ENCODE assay signal across 21 mouse cellular contexts in the genomic region with DNA sequence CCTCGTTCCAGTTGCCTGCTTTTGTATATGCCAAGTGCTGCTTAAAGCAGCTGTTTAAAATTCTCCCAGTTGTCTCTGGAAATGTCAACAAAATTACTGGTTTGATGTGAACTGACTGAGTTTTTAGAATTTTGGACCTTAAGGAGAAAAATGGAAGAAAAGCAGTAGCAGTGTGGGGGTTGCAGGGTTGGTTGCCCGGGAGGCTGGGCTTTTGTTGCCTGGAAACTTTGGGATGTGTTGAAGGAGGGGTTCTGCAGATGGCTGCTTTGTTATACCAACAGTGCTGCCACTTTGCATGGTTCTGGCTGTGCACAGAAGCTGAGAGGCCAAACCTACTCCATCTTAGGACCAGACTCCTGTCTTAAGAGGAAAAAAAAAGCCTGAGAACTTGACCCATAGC.
DNase-seq lines count a peak whose midpoint lies in the region; ATAC-seq lines count a peak whose summit lies in the region.
"Had no signal": no experiment of that assay in that cellular context is flagged by ENCODE, and none has a peak within 500 bp of the region (broad histone marks: within the 10 kb centered on the region; RNA-seq: fewer than 3 reads in every experiment).

No protein-coding gene starts in this region.

- no peak overlapping the region for H3K4me2 ChIP-seq in neural tube, embryonic 12.5 days (replicated peaks)
- no peak overlapping the region for H3K4me2 ChIP-seq in hindbrain, embryonic 14.5 days (replicated peaks)
- H3K4me2 ChIP-seq: embryonic facial prominence, embryonic 12.5 days; liver, embryonic 13.5 days; stomach, embryonic 15.5 days had no signal

- peak; percentile 71; the same call in 1 of the 2 replicates for ATAC-seq in neural tube, embryonic 12.5 days (ENCODE audit: low FRiP score, low read depth)
- ATAC-seq in hindbrain, embryonic 14.5 days (ENCODE audit: low FRiP score), result peak; percentile 46; the same call in 1 of the 2 replicates
- no peak for ATAC-seq in erythroid progenitor cell, adult 5-6 weeks (replicated peaks; ENCODE audit: low FRiP score, poor library complexity, severe bottlenecking)
- ATAC-seq: intestine, embryonic 16.5 days; lung, postnatal 0 days had no signal

- no peak overlapping the region for H3K27ac ChIP-seq in neural tube, embryonic 12.5 days
- H3K27ac ChIP-seq in hindbrain, embryonic 14.5 days, result no peak overlapping the region
- H3K27ac ChIP-seq: embryonic facial prominence, embryonic 12.5 days; kidney, postnatal 0 days; liver, embryonic 13.5 days; stomach, embryonic 15.5 days had no signal

- no peaks in the 10 kb centered on the region for H3K27me3 ChIP-seq in neural tube, embryonic 12.5 days (replicated peaks)
- no peaks in the 10 kb centered on the region for H3K27me3 ChIP-seq in hindbrain, embryonic 14.5 days (ENCODE audit: control insufficient read depth, insufficient read depth, low read length)
- H3K27me3 ChIP-seq: embryonic facial prominence, embryonic 12.5 days; liver, embryonic 13.5 days; stomach, embryonic 15.5 days had no signal

- 43% methylated on average over 2 of the region's 2 CpGs for WGBS in neural tube, embryonic 12.5 days
- 16% methylated on average over 2 of the region's 2 CpGs for WGBS in hindbrain, embryonic 14.5 days

- H3K36me3 ChIP-seq in neural tube, embryonic 12.5 days, result no peaks in the 10 kb centered on the region
- H3K36me3 ChIP-seq in hindbrain, embryonic 14.5 days (replicated peaks; ENCODE audit: control insufficient read depth, insufficient read depth), result no peaks in the 10 kb centered on the region
- H3K36me3 ChIP-seq: embryonic facial prominence, embryonic 12.5 days; liver, embryonic 13.5 days; stomach, embryonic 15.5 days had no signal

- H3K9ac ChIP-seq in neural tube, embryonic 12.5 days, result no peak overlapping the region
- H3K9ac ChIP-seq in hindbrain, embryonic 14.5 days, result no peak overlapping the region
- H3K9ac ChIP-seq: embryonic facial prominence, embryonic 12.5 days; liver, embryonic 13.5 days; stomach, embryonic 15.5 days had no signal

- H3K4me1 ChIP-seq in neural tube, embryonic 12.5 days, result 0 out of 2 replicates have a peak, but pooled peaks cover 5% of the 10 kb centered on the region
- no peaks in the 10 kb centered on the region for H3K4me1 ChIP-seq in hindbrain, embryonic 14.5 days (replicated peaks; ENCODE audit: control insufficient read depth, insufficient read depth, low read length)
- H3K4me1 ChIP-seq: embryonic facial prominence, embryonic 12.5 days; liver, embryonic 13.5 days; stomach, embryonic 15.5 days had no signal

- no peaks in the 10 kb centered on the region for H3K9me3 ChIP-seq in neural tube, embryonic 12.5 days
- peaks cover 8% of the 10 kb centered on the region for H3K9me3 ChIP-seq in hindbrain, embryonic 14.5 days (ENCODE audit: control insufficient read depth, low read length)
- H3K9me3 ChIP-seq: embryonic facial prominence, embryonic 12.5 days; liver, embryonic 13.5 days; stomach, embryonic 15.5 days had no signal

- DNase-seq in layer of hippocampus, adult 18-20 months (ENCODE audit: low spot score in 2 of 2), result peak; percentile 16 to 31
- DNase-seq in layer of hippocampus, adult 9-10 months (ENCODE audit: low spot score), result no peak
- DNase-seq in neural tube, embryonic 10.5 days (ENCODE audit: extremely low spot score, low spot score), result no peak
- no peak for DNase-seq in hindbrain, embryonic 14.5 days (ENCODE audit: low spot score)
- DNase-seq in ovary, postnatal 10 days (ENCODE audit: low spot score), result no peak
- DNase-seq in cerebellum, postnatal 10 days, result no peak
- DNase-seq: adrenal gland, postnatal 36 days; cerebellum, postnatal 25 days; gastrocnemius, postnatal 14 days; heart, postnatal 10 days; liver, embryonic 13.5 days; retina, postnatal 1 day; spleen, adult 18-20 months; thymus, postnatal 14 days had no signal

- H3K4me3 ChIP-seq in neural tube, embryonic 12.5 days, result no peak overlapping the region
- no peak overlapping the region for H3K4me3 ChIP-seq in hindbrain, embryonic 14.5 days (replicated peaks; ENCODE audit: low read length)
- H3K4me3 ChIP-seq: embryonic facial prominence, embryonic 12.5 days; liver, embryonic 13.5 days; stomach, embryonic 15.5 days had no signal

Comparison
In these comparisons a context has a peak if more than half of its experiments do, and no peak if none do; other contexts are left out.
1. DNase-seq: peak in layer of hippocampus, adult 18-20 months (2 of 2); none in layer of hippocampus, adult 9-10 months (single experiment), neural tube, embryonic 10.5 days (single experiment), hindbrain, embryonic 14.5 days (single experiment), ovary, postnatal 10 days (single experiment) and cerebellum, postnatal 10 days (0 of 2).